Mouse (Mus musculus): ENCODE measurements around the gene Kit. TPM values are rescaled to one million over a fixed set of nuclear protein-coding genes. Genes with fewer than 3 reads are reported as not detected.

The Kit gene
- polyA plus RNA-seq, 1 experiment from 2014 or later, result 47.2 TPM

GRCm38 (mm10) chr5:75595319-75595718 is 20.6 kb downstream of the Kit start:
- no peak overlapping the region for H3K9ac ChIP-seq
- no peaks in the 10 kb centered on the region for H3K36me3 ChIP-seq
- no peak for ATAC-seq (ENCODE audit: low read depth)
- no peak overlapping the region for H3K27ac ChIP-seq (replicated peaks)
- peaks cover 71% of the 10 kb centered on the region for H3K4me1 ChIP-seq (replicated peaks)
- no peak overlapping the region for H3K4me2 ChIP-seq
- no peak overlapping the region for H3K4me3 ChIP-seq
- H3K27me3 ChIP-seq, result no peaks in the 10 kb centered on the region
- no peaks in the 10 kb centered on the region for H3K9me3 ChIP-seq
- 73% methylated on average over 10 of the region's 10 CpGs for WGBS

- H3K27me3 ChIP-seq, result no peaks in the 10 kb centered on the region
- peaks cover 67% of the 10 kb centered on the region for H3K4me1 ChIP-seq (replicated peaks)
- no peaks in the 10 kb centered on the region for H3K36me3 ChIP-seq
- H3K9ac ChIP-seq, result no peak overlapping the region
- ATAC-seq (ENCODE audit: low read depth), result no peak
- H3K27ac ChIP-seq (replicated peaks), result no peak overlapping the region
- no peaks in the 10 kb centered on the region for H3K9me3 ChIP-seq
- no peak overlapping the region for H3K4me3 ChIP-seq
- no peak overlapping the region for H3K4me2 ChIP-seq
- 61% methylated on average over 14 of the region's 14 CpGs for WGBS
These were observed 21.5 kb downstream of the Kit start for GRCm38 (mm10) chr5:75596211-75596610.

DNA sequence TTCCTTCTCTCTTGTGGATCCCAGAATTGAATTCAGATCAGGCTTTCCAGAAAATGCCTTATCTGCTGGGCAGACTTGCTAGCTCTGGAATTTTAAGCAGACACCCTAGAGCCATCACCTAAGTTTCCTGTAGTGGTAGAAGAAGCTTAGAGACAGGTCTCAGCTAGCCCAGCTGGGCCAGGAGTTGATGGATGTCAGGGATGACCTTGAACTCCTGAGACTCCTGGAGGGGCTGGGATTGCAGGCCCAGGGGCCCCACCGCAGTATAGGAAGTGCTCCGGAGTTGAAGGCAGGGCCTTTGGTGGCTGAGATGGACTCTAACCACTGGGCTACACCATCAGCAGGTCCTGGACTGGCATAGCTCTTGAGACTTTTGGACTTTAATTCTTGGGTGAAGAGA is 22.6 kb downstream of the Kit start:
- Histone ChIP-seq H3K4me1 (replicated peaks) (peaks cover 60% of the 10 kb centered on the region), H3K9me3 (no peaks in the 10 kb centered on the region), H3K4me2 (no peak overlapping the region), H3K36me3 (no peaks in the 10 kb centered on the region), H3K27me3 (no peaks in the 10 kb centered on the region), H3K27ac (replicated peaks) (no peak overlapping the region), H3K9ac (no peak overlapping the region), H3K4me3 (no peak overlapping the region)
- no peak for ATAC-seq (ENCODE audit: low read depth)
- WGBS, result 77% methylated on average over 2 of the region's 2 CpGs

DNA sequence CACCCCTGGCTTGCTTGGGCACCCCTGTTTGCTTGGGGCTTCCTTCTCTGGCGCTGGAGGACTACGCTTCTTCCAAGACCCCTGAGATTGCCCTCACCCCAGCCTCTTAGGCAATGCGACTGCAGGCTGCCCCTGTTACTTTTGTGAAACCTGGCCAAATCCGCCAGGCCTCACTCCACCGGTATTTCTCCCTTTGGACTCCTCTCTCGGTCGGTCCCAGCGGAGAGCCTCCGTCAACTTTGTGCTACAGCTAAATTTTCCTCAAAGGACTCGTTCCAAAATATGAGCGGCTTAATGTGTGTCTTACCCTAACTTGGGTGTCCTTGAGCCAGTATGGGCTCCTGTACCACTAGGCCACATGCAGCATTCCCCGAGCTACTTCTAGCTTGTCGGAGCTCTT is 23.8 kb downstream of the Kit start:
- Histone ChIP-seq H3K4me2 (no peak overlapping the region), H3K4me1 (replicated peaks) (peaks cover 56% of the 10 kb centered on the region), H3K9ac (no peak overlapping the region), H3K4me3 (no peak overlapping the region), H3K27me3 (no peaks in the 10 kb centered on the region), H3K27ac (replicated peaks) (no peak overlapping the region), H3K9me3 (no peaks in the 10 kb centered on the region), H3K36me3 (no peaks in the 10 kb centered on the region)
- no peak for ATAC-seq (ENCODE audit: low read depth)
- WGBS, result 87% methylated on average over 13 of the region's 13 CpGs

- H3K9ac ChIP-seq, result no peak overlapping the region
- ATAC-seq (ENCODE audit: low read depth), result no peak
These were observed 25.3 kb downstream of the Kit start for GRCm38 (mm10) chr5:75599991-75600390.

DNA sequence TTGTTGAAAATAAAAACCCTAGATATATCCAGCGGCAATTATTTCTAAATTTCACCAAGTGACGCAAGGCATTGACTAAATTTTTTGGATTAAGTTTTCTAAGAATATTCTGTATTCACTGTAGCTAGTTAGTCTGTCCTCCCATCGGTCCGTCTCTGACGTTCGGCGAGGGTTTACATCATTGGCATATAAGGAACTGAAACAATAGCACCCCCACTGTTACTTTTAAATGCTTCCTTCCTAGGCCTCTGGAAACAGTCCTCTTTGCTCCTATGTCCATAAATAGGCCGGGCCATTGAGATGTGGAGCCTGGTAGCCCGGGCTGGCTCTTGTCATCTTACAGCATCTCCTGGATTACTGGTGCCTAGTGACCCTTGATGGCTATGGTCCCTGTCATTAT is 29.5 kb downstream of the Kit start:
- H3K4me2 ChIP-seq, result no peak overlapping the region
- H3K9me3 ChIP-seq, result no peaks in the 10 kb centered on the region
- WGBS, result 42% methylated on average over 9 of the region's 9 CpGs
- no peaks in the 10 kb centered on the region for H3K27me3 ChIP-seq
- H3K4me1 ChIP-seq (replicated peaks), result peaks cover 48% of the 10 kb centered on the region
- ATAC-seq (ENCODE audit: low read depth), result no peak; the same call in 1 of the 2 replicates
- peaks cover 3% of the 10 kb centered on the region; the same call in 1 of the 2 replicates for H3K36me3 ChIP-seq
- H3K9ac ChIP-seq, result peak overlapping the region; percentile 3; the same call in 1 of the 2 replicates
- no peak overlapping the region for H3K27ac ChIP-seq (replicated peaks)
- no peak overlapping the region for H3K4me3 ChIP-seq

More at GRCm38 (mm10) chr5:75599991-75600390, 25.3 kb downstream of the Kit start:
- Histone ChIP-seq H3K27ac (replicated peaks) (no peak overlapping the region), H3K4me2 (no peak overlapping the region), H3K4me1 (replicated peaks) (peaks cover 58% of the 10 kb centered on the region), H3K4me3 (no peak overlapping the region), H3K9me3 (no peaks in the 10 kb centered on the region), H3K36me3 (no peaks in the 10 kb centered on the region), H3K27me3 (no peaks in the 10 kb centered on the region)
- 42% methylated on average over 6 of the region's 6 CpGs for WGBS

DNA sequence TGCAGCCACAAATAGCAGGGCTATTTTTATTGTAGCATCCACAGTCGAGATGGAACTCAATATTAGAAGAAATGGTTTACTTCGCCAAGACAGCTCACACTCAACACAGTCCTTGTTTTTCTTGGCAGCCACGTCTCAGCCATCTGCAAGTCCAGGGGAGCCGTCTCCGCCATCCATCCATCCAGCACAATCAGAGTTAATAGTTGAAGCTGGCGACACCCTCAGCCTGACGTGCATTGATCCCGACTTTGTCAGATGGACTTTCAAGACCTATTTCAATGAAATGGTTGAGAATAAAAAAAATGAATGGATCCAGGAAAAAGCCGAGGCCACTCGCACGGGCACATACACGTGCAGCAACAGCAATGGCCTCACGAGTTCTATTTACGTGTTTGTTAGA is 32.2 kb downstream of the Kit start:
- Histone ChIP-seq H3K9ac (no peak overlapping the region), H3K4me2 (no peak overlapping the region), H3K4me3 (no peak overlapping the region), H3K27me3 (no peaks in the 10 kb centered on the region), H3K36me3 (peaks cover 13% of the 10 kb centered on the region; the same call in 1 of the 2 replicates), H3K9me3 (no peaks in the 10 kb centered on the region), H3K4me1 (replicated peaks) (peaks cover 62% of the 10 kb centered on the region), H3K27ac (replicated peaks) (no peak overlapping the region)
- ATAC-seq (ENCODE audit: low read depth), result no peak
- WGBS, result 79% methylated on average over 14 of the region's 14 CpGs

GRCm38 (mm10) chr5:75607971-75608370 is 33.3 kb downstream of the Kit start:
- no peak for ATAC-seq (ENCODE audit: low read depth)
- WGBS, result 89% methylated on average over 12 of the region's 12 CpGs
- no peaks in the 10 kb centered on the region for H3K27me3 ChIP-seq
- no peaks in the 10 kb centered on the region for H3K9me3 ChIP-seq
- peaks cover 68% of the 10 kb centered on the region for H3K4me1 ChIP-seq (replicated peaks)
- no peak overlapping the region for H3K9ac ChIP-seq
- no peak overlapping the region for H3K4me3 ChIP-seq
- no peak overlapping the region for H3K4me2 ChIP-seq
- H3K27ac ChIP-seq (replicated peaks), result no peak overlapping the region
- peaks cover 13% of the 10 kb centered on the region; the same call in 1 of the 2 replicates for H3K36me3 ChIP-seq

DNA sequence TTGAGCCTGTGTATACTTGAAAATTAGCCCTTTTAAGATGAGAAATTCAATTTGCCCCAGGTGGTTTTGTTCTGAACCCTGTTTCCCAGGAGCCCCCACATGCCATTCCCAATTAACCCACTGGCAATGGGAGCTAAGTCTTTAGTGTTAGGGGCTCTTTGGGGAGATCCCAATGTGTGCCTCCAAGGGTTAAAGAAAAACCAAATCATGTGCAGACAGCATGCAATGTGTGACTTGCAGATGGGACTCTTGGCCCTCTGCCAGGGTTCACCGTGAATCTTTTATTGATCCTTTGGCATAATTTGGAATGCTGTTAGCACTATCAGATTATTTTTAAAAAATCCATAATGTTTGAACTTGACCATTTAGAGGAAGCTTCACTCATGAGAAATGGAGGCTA is 37.7 kb downstream of the Kit start:
- Histone ChIP-seq H3K9ac (no peak overlapping the region), H3K4me2 (no peak overlapping the region), H3K9me3 (no peaks in the 10 kb centered on the region), H3K36me3 (peaks cover 18% of the 10 kb centered on the region; the same call in 1 of the 2 replicates), H3K27me3 (no peaks in the 10 kb centered on the region), H3K4me3 (no peak overlapping the region), H3K4me1 (replicated peaks) (peaks cover 46% of the 10 kb centered on the region), H3K27ac (replicated peaks) (peak overlapping the region; percentile 59; the same call in 1 of the 2 replicates)
- WGBS, result 26% methylated on average over 1 of the region's 1 CpGs
- peak; percentile 71; the same call in 1 of the 2 replicates for ATAC-seq (ENCODE audit: low read depth)

GRCm38 (mm10) chr5:75612926-75613325 is 38.2 kb downstream of the Kit start:
- no peak for ATAC-seq (ENCODE audit: low read depth)
- H3K4me1 ChIP-seq (replicated peaks), result peaks cover 41% of the 10 kb centered on the region
- H3K36me3 ChIP-seq, result peaks cover 18% of the 10 kb centered on the region; the same call in 1 of the 2 replicates
- no peaks in the 10 kb centered on the region for H3K27me3 ChIP-seq
- H3K4me3 ChIP-seq, result no peak overlapping the region
- WGBS, result 84% methylated on average over 4 of the region's 4 CpGs
- H3K9ac ChIP-seq, result no peak overlapping the region
- no peak overlapping the region for H3K4me2 ChIP-seq
- no peaks in the 10 kb centered on the region for H3K9me3 ChIP-seq
- peak overlapping the region; percentile 50 for H3K27ac ChIP-seq (replicated peaks)

DNA sequence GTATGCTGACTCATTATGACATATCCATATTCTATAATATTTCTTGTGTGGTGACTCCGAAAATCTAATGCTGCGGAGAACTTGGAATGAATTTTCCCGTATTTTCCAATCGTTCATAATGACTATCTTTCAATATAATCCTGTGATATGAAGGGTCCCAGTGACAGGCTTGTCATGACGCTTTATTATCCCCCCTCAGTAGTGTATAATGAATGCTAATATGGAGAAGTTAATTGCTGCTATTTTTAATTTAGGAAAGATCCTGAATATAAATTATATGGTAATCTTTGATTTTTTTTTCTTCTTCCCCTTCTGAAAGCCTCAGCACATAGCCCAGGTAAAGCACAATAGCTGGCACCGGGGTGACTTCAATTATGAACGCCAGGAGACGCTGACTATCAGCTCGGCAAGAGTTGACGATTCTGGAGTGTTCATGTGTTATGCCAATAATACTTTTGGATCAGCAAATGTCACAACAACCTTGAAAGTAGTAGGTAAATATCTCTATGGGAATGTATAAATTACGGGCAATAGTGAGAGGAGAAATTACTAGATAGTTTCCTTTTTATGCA is 40.4 kb downstream of the Kit start:
- ATAC-seq (ENCODE audit: low read depth), result no peak
- H3K4me2 ChIP-seq, result no peak overlapping the region
- no peaks in the 10 kb centered on the region for H3K27me3 ChIP-seq
- peaks cover 30% of the 10 kb centered on the region for H3K4me1 ChIP-seq (replicated peaks)
- no peaks in the 10 kb centered on the region for H3K9me3 ChIP-seq
- no peak overlapping the region for H3K9ac ChIP-seq
- H3K27ac ChIP-seq (replicated peaks), result no peak overlapping the region
- 80% methylated on average over 11 of the region's 11 CpGs for WGBS
- peaks cover 9% of the 10 kb centered on the region; the same call in 1 of the 2 replicates for H3K36me3 ChIP-seq
- no peak overlapping the region for H3K4me3 ChIP-seq

GRCm38 (mm10) chr5:75615624-75616023 is 40.9 kb downstream of the Kit start:
- H3K4me2 ChIP-seq, result no peak overlapping the region
- 94% methylated on average over 8 of the region's 8 CpGs for WGBS
- no peak overlapping the region for H3K27ac ChIP-seq (replicated peaks)
- peaks cover 11% of the 10 kb centered on the region; the same call in 1 of the 2 replicates for H3K36me3 ChIP-seq
- H3K9ac ChIP-seq, result no peak overlapping the region
- H3K4me3 ChIP-seq, result no peak overlapping the region
- no peak for ATAC-seq (ENCODE audit: low read depth)
- H3K4me1 ChIP-seq (replicated peaks), result peaks cover 29% of the 10 kb centered on the region
- no peaks in the 10 kb centered on the region for H3K9me3 ChIP-seq
- no peaks in the 10 kb centered on the region for H3K27me3 ChIP-seq

DNA sequence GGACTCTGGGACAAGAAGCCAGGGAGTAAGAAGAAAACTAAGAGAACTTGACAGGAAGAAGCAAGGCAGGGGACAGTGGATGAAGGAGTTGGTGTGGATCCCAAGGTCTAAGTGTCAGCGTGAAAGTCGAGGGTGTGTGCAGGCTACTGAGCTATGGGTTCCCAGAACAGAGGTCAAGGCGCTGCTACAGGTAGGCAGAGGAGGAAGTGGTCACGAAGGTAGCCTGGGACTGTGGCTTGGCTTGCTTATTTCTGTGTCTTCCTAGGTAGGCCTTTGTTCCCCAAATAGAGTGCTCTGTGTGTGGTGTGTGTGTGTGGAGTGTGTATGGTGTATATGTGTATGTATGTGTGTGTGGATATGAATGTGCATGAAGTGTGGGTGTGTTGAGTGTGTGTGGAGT is 47.7 kb downstream of the Kit start:
- WGBS, result 94% methylated on average over 4 of the region's 4 CpGs
- H3K27ac ChIP-seq (replicated peaks), result no peak overlapping the region
- H3K4me3 ChIP-seq, result no peak overlapping the region
- H3K9me3 ChIP-seq, result no peaks in the 10 kb centered on the region
- ATAC-seq (ENCODE audit: low read depth), result no peak
- H3K27me3 ChIP-seq, result no peaks in the 10 kb centered on the region
- H3K9ac ChIP-seq, result no peak overlapping the region
- H3K4me2 ChIP-seq, result no peak overlapping the region
- H3K36me3 ChIP-seq, result peaks cover 37% of the 10 kb centered on the region
- peaks cover 13% of the 10 kb centered on the region for H3K4me1 ChIP-seq (replicated peaks)

Measured in neural tube, embryonic 13.5 days (tissue).